ENCODE assay signal across 7 mouse cellular contexts in genomic region chr13:95347018-95347696, GRCm38 (mm10). TPM values are rescaled to one million over a fixed set of nuclear protein-coding genes. Genes with fewer than 3 reads are reported as not detected.
DNase-seq lines count a peak whose midpoint lies in the region; ATAC-seq lines count a peak whose summit lies in the region.

No protein-coding gene starts in this region.

- no peak overlapping the region for H3K4me3 ChIP-seq in intestine, embryonic 14.5 days (ENCODE audit: low read depth, low read length)

- H3K9ac ChIP-seq in intestine, embryonic 14.5 days (ENCODE audit: low read length) = no peak overlapping the region

- H3K27ac ChIP-seq in intestine, embryonic 14.5 days (ENCODE audit: low read depth) = no peak overlapping the region

- no peaks in the 10 kb centered on the region for H3K4me1 ChIP-seq in intestine, embryonic 14.5 days (replicated peaks; ENCODE audit: control insufficient read depth, insufficient read depth, low read length)

- WGBS in intestine, embryonic 14.5 days = 29% methylated on average over 8 of the region's 8 CpGs

- H3K36me3 ChIP-seq in intestine, embryonic 14.5 days (ENCODE audit: control insufficient read depth, insufficient read depth, low read length) = peaks cover 32% of the 10 kb centered on the region

- no peaks in the 10 kb centered on the region for H3K9me3 ChIP-seq in intestine, embryonic 14.5 days (ENCODE audit: control insufficient read depth, low read length)

- no peak overlapping the region for H3K4me2 ChIP-seq in intestine, embryonic 14.5 days (ENCODE audit: low read length)

- peak; percentile 29 for DNase-seq in WW6 (ENCODE audit: low read depth, low spot score)
- DNase-seq in cerebellum, adult 8-10 months = peak; percentile 75
- DNase-seq in intestine, embryonic 14.5 days (ENCODE audit: low spot score) = peak; percentile 90
- peak; percentile 26 to 83 for DNase-seq in left cerebral cortex, adult 9 months (ENCODE audit: low spot score in 2 of 2)
- peak; percentile 68 for DNase-seq in right cerebral cortex, postnatal 25 days

- peak; percentile 87 for ATAC-seq in frontal cortex, adult (ENCODE audit: low TSS enrichment)
- 0 out of 2 replicates have a peak, but pooled peaks have one; percentile 30 for ATAC-seq in intestine, embryonic 14.5 days (replicated peaks; ENCODE audit: low FRiP score, low TSS enrichment, low read depth)
- ATAC-seq in megakaryocyte-erythroid progenitor cell, adult 5-6 weeks (replicated peaks; ENCODE audit: low FRiP score, low TSS enrichment, poor library complexity, severe bottlenecking) = peak; percentile 64

- H3K27me3 ChIP-seq in intestine, embryonic 14.5 days (replicated peaks; ENCODE audit: control insufficient read depth, insufficient read depth, low read length) = no peaks in the 10 kb centered on the region

RNA-seq across cellular contexts. Expression of gene Zbed3, which starts 23.7 kb away (rescaled TPM):
- 53.0 and 55.2 TPM in 2 replicates for polyA plus RNA-seq in intestine, embryonic 14.5 days (2014; fragmentation: Nextera tagmentation; extraction: Ambion mirVana)
- 13.3 and 15.1 TPM in 2 replicates for total RNA-seq in megakaryocyte-erythroid progenitor cell, adult 5-6 weeks (2014; fragmentation: Nextera tagmentation)
- total RNA-seq in megakaryocyte-erythroid progenitor cell, adult 5-6 weeks (2017) = 0.76 and 2.6 TPM in 2 replicates

RNA-seq across cellular contexts. Expression of gene Aggf1, which starts 28.0 kb away (rescaled TPM):
- polyA plus RNA-seq in intestine, embryonic 14.5 days (2014; fragmentation: Nextera tagmentation; extraction: Ambion mirVana) = 32.1 and 33.1 TPM in 2 replicates
- total RNA-seq in megakaryocyte-erythroid progenitor cell, adult 5-6 weeks (2014; fragmentation: Nextera tagmentation) = 53.1 and 58.0 TPM in 2 replicates
- total RNA-seq in megakaryocyte-erythroid progenitor cell, adult 5-6 weeks (2017) = 69.0 and 72.8 TPM in 2 replicates

Comparison
In these comparisons a context has a peak if more than half of its experiments do, and no peak if none do; other contexts are left out.
1. DNase-seq: peak in every context shown above with its lines; median percentile 90 in intestine, embryonic 14.5 days; 75 in cerebellum, adult 8-10 months; 68 in right cerebral cortex, postnatal 25 days; 54 in left cerebral cortex, adult 9 months; 29 in WW6.
2. ATAC-seq: peak in every context shown above with its lines; median percentile 87 in frontal cortex, adult; 64 in megakaryocyte-erythroid progenitor cell, adult 5-6 weeks; 30 in intestine, embryonic 14.5 days.